Mouse (Mus musculus) kidney, postnatal 10 days (tissue): Measurements from ENCODE around the gene Acoxl.
A peak's percentile ranks its signal among the peaks of the same experiment; 100 is the strongest.

Source experiments
- DNase-seq: peaks from one replicate; pipeline ENCODE4 v3.0.0; 2021; ENCODE audit warnings: mixed read lengths

The Acoxl gene

GRCm38 (mm10) chr2:128038259-128038890, 199.7 kb downstream of the Acoxl start:
- no peak for DNase-seq

- peak; percentile 30 for DNase-seq
Measured at GRCm38 (mm10) chr2:128041066-128041750, 202.5 kb downstream of the Acoxl start.

GRCm38 (mm10) chr2:128046454-128046853, 207.8 kb downstream of the Acoxl start:
- DNase-seq = no peak

GRCm38 (mm10) chr2:128054905-128055304, 216.2 kb downstream of the Acoxl start:
- DNase-seq = no peak

- no peak for DNase-seq
Measured at GRCm38 (mm10) chr2:128057872-128058271, 219.2 kb downstream of the Acoxl start.

- no peak for DNase-seq
Measured at GRCm38 (mm10) chr2:128058627-128059026, 220.0 kb downstream of the Acoxl start.

- DNase-seq = no peak
Measured at GRCm38 (mm10) chr2:128060213-128060612, 221.5 kb downstream of the Acoxl start.

GRCm38 (mm10) chr2:128060680-128061287, 222.1 kb downstream of the Acoxl start:
- DNase-seq = no peak

- DNase-seq = no peak
Measured at GRCm38 (mm10) chr2:128061491-128061890, 222.8 kb downstream of the Acoxl start.

GRCm38 (mm10) chr2:128062756-128063155, 224.1 kb downstream of the Acoxl start:
- no peak for DNase-seq

GRCm38 (mm10) chr2:128065013-128065412, 226.3 kb downstream of the Acoxl start:
- no peak for DNase-seq

- no peak for DNase-seq
Measured at GRCm38 (mm10) chr2:128065576-128065975, 226.9 kb downstream of the Acoxl start.

GRCm38 (mm10) chr2:128067162-128067561, 228.5 kb downstream of the Acoxl start:
- no peak for DNase-seq

GRCm38 (mm10) chr2:128067596-128067995, 228.9 kb downstream of the Acoxl start:
- DNase-seq = no peak

GRCm38 (mm10) chr2:128068176-128068575, 229.5 kb downstream of the Acoxl start:
- no peak for DNase-seq

GRCm38 (mm10) chr2:128069025-128069424, 230.3 kb downstream of the Acoxl start:
- DNase-seq = no peak

- no peak for DNase-seq
Measured at GRCm38 (mm10) chr2:128071791-128072190, 233.1 kb downstream of the Acoxl start.

GRCm38 (mm10) chr2:128072944-128073343, 234.3 kb downstream of the Acoxl start:
- DNase-seq = no peak

- DNase-seq = no peak
Measured at GRCm38 (mm10) chr2:128073603-128074002, 234.9 kb downstream of the Acoxl start.

- no peak for DNase-seq
Measured at GRCm38 (mm10) chr2:128076936-128077335, 238.3 kb downstream of the Acoxl start.

GRCm38 (mm10) chr2:128078859-128079258, 240.2 kb downstream of the Acoxl start:
- peak; percentile 69 for DNase-seq

GRCm38 (mm10) chr2:128079316-128079715, 240.6 kb downstream of the Acoxl start:
- no peak for DNase-seq

- DNase-seq = no peak
Measured at GRCm38 (mm10) chr2:128083844-128084243, 245.2 kb downstream of the Acoxl start.

- DNase-seq = no peak
Measured at GRCm38 (mm10) chr2:128084607-128085006, 245.9 kb downstream of the Acoxl start.
